Mouse (Mus musculus): Measurements from ENCODE around the gene Aebp1. TPM values are rescaled to one million over a fixed set of nuclear protein-coding genes. Genes with fewer than 3 reads are reported as not detected.

Gene Aebp1
- polyA plus RNA-seq, 1 experiment from 2014 or later: 27.1 TPM

- peak; percentile 1; the same call in 1 of the 2 replicates for ATAC-seq (ENCODE audit: low FRiP score, low read depth)
- H3K27ac ChIP-seq (replicated peaks): peak overlapping the region; percentile 86
- H3K36me3 ChIP-seq: no peaks in the 10 kb centered on the region
- H3K27me3 ChIP-seq: 0 out of 2 replicates have a peak, but pooled peaks cover 2% of the 10 kb centered on the region
- H3K9ac ChIP-seq: peak overlapping the region; percentile 54
- peak overlapping the region; percentile 45 for H3K4me3 ChIP-seq
- H3K4me2 ChIP-seq: peak overlapping the region; percentile 77
- no peaks in the 10 kb centered on the region for H3K9me3 ChIP-seq
- H3K4me1 ChIP-seq (replicated peaks): peaks cover 24% of the 10 kb centered on the region
- WGBS: 12% methylated on average over 3 of the region's 3 CpGs
Observed at GRCm38 (mm10) chr11:5901320-5901719, 39.6 kb downstream of the Aebp1 start.

DNA sequence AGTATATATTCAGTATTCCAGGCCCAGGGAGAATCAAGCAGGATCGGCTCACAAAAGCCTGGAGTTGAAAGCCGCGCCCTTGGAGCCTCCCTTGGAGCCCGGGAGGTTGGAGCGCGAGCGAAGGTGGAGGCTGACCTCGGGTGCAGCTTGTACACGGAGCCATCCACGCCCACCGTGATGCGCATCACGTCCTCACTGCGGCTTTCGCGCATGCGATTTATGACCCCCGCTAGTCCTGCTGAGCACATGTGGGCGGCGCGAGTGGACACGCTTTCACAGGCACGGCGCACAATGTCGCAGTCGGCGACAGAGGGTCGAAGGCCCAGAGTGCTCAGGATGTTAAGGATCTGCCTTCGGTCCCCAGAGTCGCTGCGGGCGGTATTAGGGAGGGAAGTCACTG lies 40.2 kb downstream of the Aebp1 start:
- WGBS: under 1% methylated on average over 32 of the region's 32 CpGs
- ATAC-seq (ENCODE audit: low FRiP score, low read depth): peak; percentile 92
- peak overlapping the region; percentile 86 for H3K27ac ChIP-seq (replicated peaks)

DNA sequence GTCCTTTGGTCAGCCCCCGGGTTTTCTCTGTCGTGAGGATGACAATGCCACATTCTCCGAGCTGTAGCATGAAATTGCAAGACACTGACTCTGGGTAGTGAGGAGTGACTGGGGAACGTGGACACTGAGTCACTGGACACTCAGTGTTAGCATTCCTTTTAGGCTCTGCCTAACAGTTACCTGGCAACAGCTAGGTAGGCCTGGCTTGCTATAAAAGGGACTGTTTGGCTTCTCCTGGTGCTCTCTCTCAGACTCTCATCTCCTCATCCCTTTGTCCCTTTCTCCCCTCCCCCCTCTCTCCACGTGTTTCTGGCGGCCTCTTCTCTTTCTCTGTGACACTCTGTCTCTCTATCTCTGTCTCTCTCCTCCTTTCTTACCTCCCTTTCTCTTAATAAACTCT lies 40.6 kb downstream of the Aebp1 start:
- 4% methylated on average over 6 of the region's 6 CpGs for WGBS
- H3K36me3 ChIP-seq: no peaks in the 10 kb centered on the region
- ATAC-seq (ENCODE audit: low FRiP score, low read depth): peak; percentile 31
- H3K27me3 ChIP-seq: 0 out of 2 replicates have a peak, but pooled peaks cover 2% of the 10 kb centered on the region
- peak overlapping the region; percentile 77 for H3K4me2 ChIP-seq
- H3K9me3 ChIP-seq: no peaks in the 10 kb centered on the region
- peaks cover 24% of the 10 kb centered on the region for H3K4me1 ChIP-seq (replicated peaks)
- H3K27ac ChIP-seq (replicated peaks): peak overlapping the region; percentile 86
- H3K9ac ChIP-seq: peak overlapping the region; percentile 54
- H3K4me3 ChIP-seq: peak overlapping the region; percentile 45

More for the DNA sequence above, 40.2 kb downstream of the Aebp1 start:
- H3K4me1 ChIP-seq (replicated peaks): peaks cover 24% of the 10 kb centered on the region
- H3K36me3 ChIP-seq: no peaks in the 10 kb centered on the region
- peak overlapping the region; percentile 45 for H3K4me3 ChIP-seq
- H3K9me3 ChIP-seq: no peaks in the 10 kb centered on the region
- peak overlapping the region; percentile 77 for H3K4me2 ChIP-seq
- peak overlapping the region; percentile 54 for H3K9ac ChIP-seq
- 0 out of 2 replicates have a peak, but pooled peaks cover 2% of the 10 kb centered on the region for H3K27me3 ChIP-seq

DNA sequence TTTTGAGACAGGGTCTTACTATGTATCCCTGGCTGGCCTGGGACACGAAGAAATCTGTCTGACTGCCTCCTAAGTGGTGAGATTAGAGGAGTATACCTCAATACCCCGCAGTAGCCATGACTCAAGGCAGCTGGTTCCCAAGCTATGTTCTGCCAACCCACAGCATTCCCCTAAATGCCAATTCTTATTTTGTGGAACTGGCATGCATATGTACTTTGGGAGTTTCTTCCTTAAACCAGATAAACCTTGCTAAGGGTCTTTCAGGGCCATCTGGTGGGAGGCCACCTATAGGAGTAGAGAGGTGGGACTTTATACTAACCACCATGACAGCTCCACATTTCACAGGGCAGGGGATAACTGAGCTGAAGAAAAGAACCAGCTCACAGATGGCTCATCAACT lies 42.1 kb downstream of the Aebp1 start:
- ATAC-seq (ENCODE audit: low FRiP score, low read depth): no peak
- H3K9me3 ChIP-seq: no peaks in the 10 kb centered on the region
- 87% methylated on average over 2 of the region's 2 CpGs for WGBS
- peaks cover 24% of the 10 kb centered on the region for H3K4me1 ChIP-seq (replicated peaks)
- H3K4me3 ChIP-seq: no peak overlapping the region
- H3K9ac ChIP-seq: no peak overlapping the region
- H3K36me3 ChIP-seq: no peaks in the 10 kb centered on the region
- H3K4me2 ChIP-seq: no peak overlapping the region
- H3K27ac ChIP-seq (replicated peaks): peak overlapping the region; percentile 10; the same call in 1 of the 2 replicates
- H3K27me3 ChIP-seq: no peaks in the 10 kb centered on the region

- H3K9ac ChIP-seq: no peak overlapping the region
- H3K36me3 ChIP-seq: no peaks in the 10 kb centered on the region
- H3K4me3 ChIP-seq: no peak overlapping the region
- H3K4me1 ChIP-seq (replicated peaks): peaks cover 24% of the 10 kb centered on the region
- 71% methylated on average over 19 of the region's 19 CpGs for WGBS
- peak overlapping the region; percentile 10; the same call in 1 of the 2 replicates for H3K27ac ChIP-seq (replicated peaks)
- no peak overlapping the region for H3K4me2 ChIP-seq
- no peak for ATAC-seq (ENCODE audit: low FRiP score, low read depth)
- H3K9me3 ChIP-seq: no peaks in the 10 kb centered on the region
- no peaks in the 10 kb centered on the region for H3K27me3 ChIP-seq
Observed at GRCm38 (mm10) chr11:5904357-5904756, 42.6 kb downstream of the Aebp1 start.

DNA sequence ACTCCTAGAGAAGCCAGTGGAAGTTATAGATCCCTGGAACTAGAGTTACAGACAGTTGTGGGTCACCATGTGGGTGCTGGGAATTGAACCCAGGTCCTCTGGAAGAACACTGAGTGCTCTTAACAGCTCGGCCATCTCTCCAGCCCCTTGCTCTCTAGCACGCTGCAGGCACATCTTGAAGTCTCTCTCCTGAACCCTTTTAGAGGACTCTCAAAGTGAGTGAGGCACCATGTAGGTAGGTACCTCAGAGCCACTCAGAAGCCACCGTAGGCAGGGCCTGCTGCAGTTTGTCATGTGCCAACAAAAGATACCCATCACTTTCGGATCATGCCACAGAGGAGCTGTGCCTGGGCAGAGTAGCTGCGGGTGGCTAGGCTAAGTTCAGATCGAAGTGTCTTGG lies 43.1 kb downstream of the Aebp1 start:
- H3K4me1 ChIP-seq (replicated peaks): peaks cover 24% of the 10 kb centered on the region
- no peak overlapping the region for H3K9ac ChIP-seq
- H3K4me3 ChIP-seq: no peak overlapping the region
- no peaks in the 10 kb centered on the region for H3K27me3 ChIP-seq
- WGBS: 87% methylated on average over 6 of the region's 6 CpGs
- no peak overlapping the region for H3K27ac ChIP-seq (replicated peaks)
- ATAC-seq (ENCODE audit: low FRiP score, low read depth): no peak
- H3K36me3 ChIP-seq: no peaks in the 10 kb centered on the region
- no peaks in the 10 kb centered on the region for H3K9me3 ChIP-seq
- no peak overlapping the region for H3K4me2 ChIP-seq

GRCm38 (mm10) chr11:5905778-5906518 lies 44.2 kb downstream of the Aebp1 start:
- Histone ChIP-seq H3K4me1 (replicated peaks) (peaks cover 20% of the 10 kb centered on the region), H3K4me2 (no peak overlapping the region), H3K36me3 (no peaks in the 10 kb centered on the region), H3K9me3 (no peaks in the 10 kb centered on the region), H3K27ac (replicated peaks) (no peak overlapping the region), H3K9ac (no peak overlapping the region), H3K4me3 (no peak overlapping the region), H3K27me3 (no peaks in the 10 kb centered on the region)
- 77% methylated on average over 10 of the region's 10 CpGs for WGBS
- 0 out of 2 replicates have a peak, but pooled peaks have one; percentile 19 for ATAC-seq (ENCODE audit: low FRiP score, low read depth)

- H3K9me3 ChIP-seq: no peaks in the 10 kb centered on the region
- H3K27me3 ChIP-seq: no peaks in the 10 kb centered on the region
- H3K27ac ChIP-seq (replicated peaks): no peak overlapping the region
- no peak overlapping the region for H3K9ac ChIP-seq
- 33% methylated on average over 5 of the region's 5 CpGs for WGBS
- H3K4me1 ChIP-seq (replicated peaks): peaks cover 9% of the 10 kb centered on the region
- H3K4me3 ChIP-seq: no peak overlapping the region
- ATAC-seq (ENCODE audit: low FRiP score, low read depth): no peak
- H3K4me2 ChIP-seq: no peak overlapping the region
- H3K36me3 ChIP-seq: no peaks in the 10 kb centered on the region
Observed at GRCm38 (mm10) chr11:5907096-5907495, 45.3 kb downstream of the Aebp1 start.

- no peak for ATAC-seq (ENCODE audit: low FRiP score, low read depth)
- Histone ChIP-seq H3K27me3 (no peaks in the 10 kb centered on the region), H3K27ac (replicated peaks) (no peak overlapping the region), H3K9ac (no peak overlapping the region), H3K9me3 (no peaks in the 10 kb centered on the region), H3K4me3 (no peak overlapping the region), H3K4me1 (replicated peaks) (no peaks in the 10 kb centered on the region; the same call in 1 of the 2 replicates), H3K4me2 (no peak overlapping the region), H3K36me3 (no peaks in the 10 kb centered on the region)
- WGBS: 84% methylated on average over 4 of the region's 4 CpGs
Observed at GRCm38 (mm10) chr11:5908642-5909041, 46.9 kb downstream of the Aebp1 start.

- whole genome bisulfite sequencing: 29% methylated on average over 5 of the region's 5 CpGs
- no peak overlapping the region for H3K9ac ChIP-seq
- H3K9me3 ChIP-seq: no peaks in the 10 kb centered on the region
- ATAC-seq (ENCODE audit: low FRiP score, low read depth): no peak
- no peak overlapping the region for H3K4me3 ChIP-seq
- no peak overlapping the region for H3K4me2 ChIP-seq
- H3K27me3 ChIP-seq: no peaks in the 10 kb centered on the region
- no peaks in the 10 kb centered on the region; the same call in 1 of the 2 replicates for H3K4me1 ChIP-seq (replicated peaks)
- H3K36me3 ChIP-seq: no peaks in the 10 kb centered on the region
- no peak overlapping the region for H3K27ac ChIP-seq (replicated peaks)
Observed at GRCm38 (mm10) chr11:5912635-5913034, 50.9 kb downstream of the Aebp1 start.

DNA sequence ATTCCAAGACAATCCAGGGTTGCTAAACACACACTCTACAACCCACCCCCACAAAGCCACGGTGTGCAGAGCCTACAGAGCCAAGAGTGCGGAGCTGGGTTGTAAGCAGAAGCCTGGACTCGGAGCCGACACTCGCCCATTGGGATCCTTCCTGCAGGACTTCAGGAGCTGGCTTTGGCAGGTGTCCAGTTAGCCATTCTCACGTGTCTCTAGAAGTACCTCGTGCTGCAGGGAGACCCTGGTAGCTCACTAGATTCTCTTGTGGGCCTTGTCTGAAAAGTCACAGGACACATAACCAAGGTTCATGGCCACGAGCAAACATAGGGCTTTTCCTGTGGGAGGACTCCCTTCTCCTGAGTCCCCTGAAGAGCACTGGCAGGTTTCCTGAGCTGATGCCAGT lies 51.5 kb downstream of the Aebp1 start:
- H3K36me3 ChIP-seq: no peaks in the 10 kb centered on the region
- H3K9me3 ChIP-seq: no peaks in the 10 kb centered on the region
- H3K9ac ChIP-seq: no peak overlapping the region
- no peak for ATAC-seq (ENCODE audit: low FRiP score, low read depth)
- H3K4me2 ChIP-seq: no peak overlapping the region
- no peak overlapping the region for H3K4me3 ChIP-seq
- no peak overlapping the region for H3K27ac ChIP-seq (replicated peaks)
- no peaks in the 10 kb centered on the region for H3K27me3 ChIP-seq
- no peaks in the 10 kb centered on the region; the same call in 1 of the 2 replicates for H3K4me1 ChIP-seq (replicated peaks)
- WGBS: 61% methylated on average over 8 of the region's 8 CpGs

GRCm38 (mm10) chr11:5913936-5914335 lies 52.2 kb downstream of the Aebp1 start:
- Histone ChIP-seq H3K4me3 (no peak overlapping the region), H3K4me2 (no peak overlapping the region), H3K36me3 (no peaks in the 10 kb centered on the region), H3K4me1 (replicated peaks) (no peaks in the 10 kb centered on the region; the same call in 1 of the 2 replicates), H3K9ac (no peak overlapping the region), H3K9me3 (no peaks in the 10 kb centered on the region), H3K27me3 (no peaks in the 10 kb centered on the region), H3K27ac (replicated peaks) (no peak overlapping the region)
- 80% methylated on average over 4 of the region's 4 CpGs for WGBS
- ATAC-seq (ENCODE audit: low FRiP score, low read depth): no peak

Measured in hindbrain, embryonic 15.5 days (tissue).